Mouse (Mus musculus): ENCODE data around the gene Pdzd2.

The Pdzd2 gene

GRCm38 (mm10) chr15:12626166-12626565, 113.6 kb downstream of the Pdzd2 start:
- no peak for DNase-seq (ENCODE audit: extremely low spot score, low spot score)

- DNase-seq (ENCODE audit: extremely low spot score, low spot score), result no peak
These were observed 114.2 kb downstream of the Pdzd2 start for GRCm38 (mm10) chr15:12625524-12625923.

GRCm38 (mm10) chr15:12623521-12623920, 116.2 kb downstream of the Pdzd2 start:
- no peak for DNase-seq (ENCODE audit: extremely low spot score, low spot score)

DNA sequence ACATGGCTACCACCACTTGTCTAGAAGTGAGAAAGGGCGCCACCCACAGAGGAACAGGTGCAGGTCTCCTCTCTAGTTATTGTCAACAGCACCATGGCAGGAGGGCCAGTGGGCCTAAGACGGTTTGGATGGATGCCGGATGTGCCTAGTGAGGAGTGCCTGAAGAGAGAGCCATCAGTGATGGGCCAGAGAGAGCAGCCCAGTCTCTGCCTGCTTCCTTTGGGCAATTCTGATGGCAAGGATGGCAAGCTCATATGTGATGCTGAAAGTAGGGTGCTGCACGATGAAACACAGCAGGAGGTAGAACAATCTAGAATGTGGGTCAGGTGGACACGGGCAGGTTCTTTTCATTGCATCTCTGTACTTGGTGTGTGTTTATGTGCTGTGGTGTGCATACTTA, 117.0 kb downstream of the Pdzd2 start:
- DNase-seq (ENCODE audit: extremely low spot score, low spot score), result no peak

GRCm38 (mm10) chr15:12622093-12622643, 117.6 kb downstream of the Pdzd2 start:
- DNase-seq (ENCODE audit: extremely low spot score, low spot score), result no peak

DNA sequence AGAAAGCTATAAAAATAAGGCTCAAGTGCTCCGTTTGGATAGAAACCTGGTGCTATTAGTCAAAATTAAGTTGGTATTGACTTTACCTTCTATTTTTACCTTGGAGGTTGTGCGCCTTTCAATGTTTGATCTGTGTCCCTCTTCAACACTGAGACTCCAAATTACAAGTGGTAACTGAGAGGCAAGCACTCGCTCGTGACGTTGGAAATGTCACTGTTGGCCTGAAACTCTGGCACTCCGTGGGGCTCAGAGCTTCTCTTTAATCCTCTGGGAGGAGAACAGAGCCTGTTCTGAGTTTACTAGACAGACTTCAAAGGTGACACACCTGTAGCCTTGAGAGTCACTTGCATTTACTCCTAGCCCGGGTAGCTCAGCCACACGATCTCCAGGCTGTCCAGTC, 120.5 kb downstream of the Pdzd2 start:
- DNase-seq (ENCODE audit: extremely low spot score, low spot score), result no peak

GRCm38 (mm10) chr15:12617651-12618050, 122.1 kb downstream of the Pdzd2 start:
- DNase-seq (ENCODE audit: extremely low spot score, low spot score), result no peak

DNA sequence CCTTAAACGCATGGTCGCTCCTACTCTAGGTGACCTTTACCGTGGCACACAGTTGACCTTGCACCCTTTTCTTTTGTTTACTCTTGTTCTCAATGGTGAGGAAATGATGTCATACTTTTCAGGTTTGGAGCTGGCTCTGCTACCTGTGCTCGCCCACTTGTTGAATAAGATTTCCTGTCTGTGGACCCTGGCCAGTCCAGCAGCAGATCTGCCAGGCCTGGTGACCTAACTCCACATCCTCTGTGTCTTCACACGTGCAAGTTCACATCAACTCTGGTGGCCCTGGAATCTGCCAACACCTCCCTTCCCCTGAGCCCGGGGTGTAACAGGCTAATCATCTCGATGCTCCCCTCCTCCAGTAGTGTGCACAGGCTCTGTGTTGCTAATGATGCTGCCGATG, 122.5 kb downstream of the Pdzd2 start:
- no peak for DNase-seq (ENCODE audit: extremely low spot score, low spot score)

DNA sequence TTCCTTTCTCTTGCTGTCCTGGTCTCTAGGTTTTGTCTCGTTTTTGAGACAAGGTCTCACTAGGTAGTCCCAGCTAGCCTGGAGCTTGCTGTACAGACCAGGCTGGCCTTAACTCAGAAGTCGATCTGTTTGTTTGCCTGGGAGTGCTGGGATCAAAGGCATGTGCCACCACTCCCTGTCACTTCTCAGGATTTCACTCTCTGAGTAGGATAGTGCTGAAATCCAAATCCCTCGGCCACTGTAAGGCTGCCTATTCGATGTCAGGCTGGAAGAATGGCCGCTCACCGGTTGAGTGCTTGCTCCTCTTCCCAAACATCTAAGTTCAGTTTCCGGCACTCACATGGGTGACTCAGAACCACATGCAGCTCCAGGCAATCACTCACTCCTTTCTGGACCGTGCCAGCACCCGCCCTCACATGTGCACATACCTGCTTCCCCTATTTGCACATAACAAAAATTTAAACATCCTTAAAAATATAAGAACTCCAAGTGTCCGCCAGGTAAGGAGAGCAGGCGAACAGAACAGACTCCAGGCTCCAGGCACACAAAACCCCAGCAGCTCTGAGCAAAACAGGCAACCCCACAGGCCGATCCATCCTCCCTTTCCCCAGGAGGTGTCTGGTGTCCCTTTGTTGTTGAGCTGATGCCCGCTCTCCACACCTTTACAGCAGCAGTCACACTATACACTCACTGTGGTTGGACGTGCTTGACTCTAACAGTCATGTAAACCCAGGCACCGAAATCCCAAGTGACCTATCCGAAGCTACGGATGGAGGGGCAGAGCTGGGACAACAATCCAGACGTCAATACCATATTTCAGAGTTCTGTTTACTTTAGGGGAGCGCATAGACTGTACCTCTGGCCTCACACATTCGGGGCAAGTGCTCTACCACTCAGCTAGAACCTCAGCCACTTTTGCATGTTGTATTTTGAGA, 124.5 kb downstream of the Pdzd2 start:
- no peak for DNase-seq (ENCODE audit: extremely low spot score, low spot score)

DNA sequence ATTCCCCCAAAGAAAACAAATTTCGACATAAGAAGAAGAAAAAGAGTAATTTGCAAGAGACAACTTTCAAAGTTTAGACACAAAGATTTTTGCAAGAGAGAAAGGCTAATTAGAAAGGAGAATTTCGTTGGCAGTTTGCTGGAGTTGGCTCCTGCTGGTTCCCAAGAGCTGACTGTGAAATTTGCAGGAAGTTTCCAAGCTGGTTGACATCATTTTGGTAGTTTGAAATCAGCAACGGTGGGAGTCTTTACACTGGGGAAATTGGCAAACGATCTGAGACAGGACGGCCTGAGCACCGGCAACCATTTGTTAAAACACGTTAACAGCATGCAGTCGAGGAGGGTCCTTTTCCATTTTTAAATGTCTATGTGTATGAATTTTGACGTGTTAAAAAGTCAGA, 125.7 kb downstream of the Pdzd2 start:
- DNase-seq (ENCODE audit: extremely low spot score, low spot score), result no peak

- no peak for DNase-seq (ENCODE audit: extremely low spot score, low spot score)
These were observed 126.6 kb downstream of the Pdzd2 start for GRCm38 (mm10) chr15:12612944-12613675.

GRCm38 (mm10) chr15:12608090-12608489, 131.6 kb downstream of the Pdzd2 start:
- no peak for DNase-seq (ENCODE audit: extremely low spot score, low spot score)

- DNase-seq (ENCODE audit: extremely low spot score, low spot score), result no peak
These were observed 133.4 kb downstream of the Pdzd2 start for GRCm38 (mm10) chr15:12606306-12606705.

- DNase-seq (ENCODE audit: extremely low spot score, low spot score), result no peak
These were observed 134.3 kb downstream of the Pdzd2 start for GRCm38 (mm10) chr15:12605239-12605993.

- no peak for DNase-seq (ENCODE audit: extremely low spot score, low spot score)
These were observed 136.1 kb downstream of the Pdzd2 start for GRCm38 (mm10) chr15:12603674-12604073.

- DNase-seq (ENCODE audit: extremely low spot score, low spot score), result no peak
These were observed 146.6 kb downstream of the Pdzd2 start for GRCm38 (mm10) chr15:12593094-12593493.

GRCm38 (mm10) chr15:12592628-12593027, 147.1 kb downstream of the Pdzd2 start:
- no peak for DNase-seq (ENCODE audit: extremely low spot score, low spot score)

GRCm38 (mm10) chr15:12588661-12589060, 151.1 kb downstream of the Pdzd2 start:
- no peak for DNase-seq (ENCODE audit: extremely low spot score, low spot score)

GRCm38 (mm10) chr15:12586852-12587424, 152.8 kb downstream of the Pdzd2 start:
- DNase-seq (ENCODE audit: extremely low spot score, low spot score), result no peak

DNA sequence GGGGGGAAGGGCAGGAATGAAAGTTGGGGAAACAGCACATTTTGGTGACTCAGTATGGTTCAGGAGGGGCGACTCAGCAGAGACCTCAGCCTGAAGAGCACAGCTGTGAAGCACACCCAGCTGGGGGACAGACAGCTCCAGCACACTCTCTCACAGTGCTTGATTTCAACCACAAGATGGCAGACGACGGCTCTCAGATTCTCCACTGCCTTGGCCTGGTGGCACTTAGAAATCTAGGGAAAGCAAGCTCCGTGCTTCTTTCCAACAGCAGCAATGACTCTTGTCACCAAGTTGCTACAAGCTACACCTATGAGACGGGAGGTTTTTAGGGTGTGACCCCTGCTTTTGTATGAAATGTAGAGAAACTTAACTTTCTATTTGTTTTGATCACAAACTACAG, 153.6 kb downstream of the Pdzd2 start:
- peak; percentile 68 for DNase-seq (ENCODE audit: extremely low spot score, low spot score)

GRCm38 (mm10) chr15:12583051-12583450, 156.7 kb downstream of the Pdzd2 start:
- DNase-seq (ENCODE audit: extremely low spot score, low spot score), result no peak

All from neural tube, embryonic 10.5 days (tissue).